ENCODE assay signal across 14 mouse cellular contexts in genomic region chr4:45689991-45690916, GRCm38 (mm10).
A peak's percentile ranks its signal among the peaks of the same experiment; 100 is the strongest.
DNase-seq lines count a peak whose midpoint lies in the region; ATAC-seq lines count a peak whose summit lies in the region.
"Had no signal": no experiment of that assay in that cellular context is flagged by ENCODE, and none has a peak within 500 bp of the region (broad histone marks: within the 10 kb centered on the region; RNA-seq: fewer than 3 reads in every experiment).

No protein-coding gene starts in this region.

- H3K4me1 ChIP-seq in heart, embryonic 12.5 days (replicated peaks) = peaks cover 12% of the 10 kb centered on the region
- H3K4me1 ChIP-seq in forebrain, embryonic 14.5 days (ENCODE audit: control insufficient read depth, insufficient read depth, low read length) = peaks cover 31% of the 10 kb centered on the region
- H3K4me1 ChIP-seq: limb, embryonic 13.5 days had no signal

- H3K9me3 ChIP-seq in heart, embryonic 12.5 days (replicated peaks) = peaks cover 4% of the 10 kb centered on the region; the same call in 1 of the 2 replicates
- no peaks in the 10 kb centered on the region for H3K9me3 ChIP-seq in forebrain, embryonic 14.5 days (replicated peaks; ENCODE audit: control insufficient read depth, low read length)
- H3K9me3 ChIP-seq: G1E had no signal

- WGBS in heart, embryonic 12.5 days = 52% methylated on average over 12 of the region's 12 CpGs
- 36% methylated on average over 12 of the region's 12 CpGs for WGBS in forebrain, embryonic 14.5 days

- 0 out of 2 replicates have a peak, but pooled peaks have one; percentile 33 for ATAC-seq in heart, embryonic 12.5 days (ENCODE audit: insufficient number of reproducible peaks, low FRiP score)
- peak; percentile 82 for ATAC-seq in cerebellum, adult (ENCODE audit: insufficient number of reproducible peaks, low FRiP score, low TSS enrichment)
- ATAC-seq in forebrain, embryonic 14.5 days = peak; percentile 92

- no peak overlapping the region for H3K4me2 ChIP-seq in heart, embryonic 12.5 days
- H3K4me2 ChIP-seq in forebrain, embryonic 14.5 days (ENCODE audit: low read length) = peak overlapping the region; percentile 14; the same call in 1 of the 2 replicates
- H3K4me2 ChIP-seq: limb, embryonic 13.5 days had no signal

- no peak overlapping the region for H3K27ac ChIP-seq in heart, embryonic 12.5 days (ENCODE audit: poor library complexity, severe bottlenecking)
- peak overlapping the region; percentile 93 for H3K27ac ChIP-seq in forebrain, embryonic 14.5 days (ENCODE audit: low read depth, low read length)
- H3K27ac ChIP-seq: limb, embryonic 13.5 days had no signal

- H3K27me3 ChIP-seq in heart, embryonic 12.5 days (replicated peaks) = 0 out of 2 replicates have a peak, but pooled peaks cover 3% of the 10 kb centered on the region
- no peaks in the 10 kb centered on the region for H3K27me3 ChIP-seq in forebrain, embryonic 14.5 days (replicated peaks; ENCODE audit: control insufficient read depth, insufficient read depth, low read length)

- H3K4me3 ChIP-seq in heart, embryonic 12.5 days = no peak overlapping the region
- H3K4me3 ChIP-seq in forebrain, embryonic 14.5 days (ENCODE audit: low read depth, low read length) = no peak overlapping the region
- H3K4me3 ChIP-seq: limb, embryonic 13.5 days; myocyte had no signal

- no peak overlapping the region for H3K9ac ChIP-seq in heart, embryonic 12.5 days
- 0 out of 2 replicates have a peak overlapping the region, but pooled peaks have one; percentile 38 for H3K9ac ChIP-seq in forebrain, embryonic 14.5 days (ENCODE audit: low read length)
- H3K9ac ChIP-seq: limb, embryonic 13.5 days had no signal

- no peak for DNase-seq in heart, adult 9 months (ENCODE audit: low spot score in 2 of 2)
- DNase-seq in forebrain, embryonic 14.5 days (ENCODE audit: low spot score) = peak; percentile 85
- DNase-seq in layer of hippocampus, postnatal 14 days (ENCODE audit: low spot score in 2 of 2) = peak; percentile 55 to 56
- no peak for DNase-seq in thymus, postnatal 25 days
- DNase-seq in urinary bladder, postnatal 4 days (ENCODE audit: low spot score in 2 of 2) = no peak
- no peak for DNase-seq in c-Kit-positive CD71-positive TER-119-positive erythroid progenitor cells, embryonic 14.5 days (ENCODE audit: low spot score)
- DNase-seq: heart, postnatal 10 days; kidney, postnatal 10 days; lung, postnatal 10 days had no signal

- H3K36me3 ChIP-seq in heart, embryonic 12.5 days = no peaks in the 10 kb centered on the region
- no peaks in the 10 kb centered on the region for H3K36me3 ChIP-seq in forebrain, embryonic 14.5 days (ENCODE audit: control insufficient read depth, insufficient read depth, low read length)
- H3K36me3 ChIP-seq: G1E; limb, embryonic 13.5 days had no signal

Comparison
In these comparisons a context has a peak if more than half of its experiments do, and no peak if none do; other contexts are left out.
1. ATAC-seq: peak in every context shown above with its lines; median percentile 92 in forebrain, embryonic 14.5 days; 82 in cerebellum, adult; 33 in heart, embryonic 12.5 days.
2. DNase-seq: peak in forebrain, embryonic 14.5 days (single experiment) and layer of hippocampus, postnatal 14 days (2 of 2); none in heart, adult 9 months (0 of 2), thymus, postnatal 25 days (single experiment), urinary bladder, postnatal 4 days (0 of 2) and c-Kit-positive CD71-positive TER-119-positive erythroid progenitor cells, embryonic 14.5 days (single experiment).